In the genomic region with DNA sequence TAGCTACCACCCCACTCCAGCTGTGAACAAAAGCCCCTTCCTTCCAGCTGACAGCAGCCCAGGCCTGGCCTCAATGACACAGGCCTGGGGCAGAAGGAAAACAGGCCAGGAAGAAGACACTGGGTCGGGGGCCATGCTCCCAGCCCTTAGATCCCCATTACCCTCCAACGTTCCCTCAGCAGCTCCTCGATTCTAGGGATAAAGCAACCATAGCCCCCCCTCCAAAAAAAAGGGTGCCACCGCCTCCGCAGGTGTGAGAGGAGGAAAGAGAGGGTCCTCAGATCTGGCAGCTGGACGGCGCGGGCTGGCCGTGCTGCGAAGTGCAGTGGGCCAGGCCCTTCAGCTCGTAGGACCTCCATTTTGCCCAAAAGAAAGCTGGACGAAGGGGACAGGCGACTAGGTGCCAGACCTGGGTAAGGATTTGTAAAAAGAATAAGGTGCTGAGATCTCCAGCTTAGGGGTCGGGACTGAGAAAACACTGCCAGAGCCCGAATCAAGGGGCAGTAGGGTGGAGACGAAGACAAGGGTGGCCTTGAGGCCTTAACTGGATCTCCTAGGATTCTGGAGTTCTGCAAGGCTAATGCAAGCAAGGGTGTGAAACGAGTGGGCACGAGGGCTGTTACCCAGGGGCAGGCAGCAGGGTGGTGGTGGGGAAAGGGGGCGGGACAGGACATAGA, we compare ENCODE assay signal across 9 mouse cellular contexts. TPM values are rescaled to one million over a fixed set of nuclear protein-coding genes. Genes with fewer than 3 reads are reported as not detected.
DNase-seq lines count a peak whose midpoint lies in the region; ATAC-seq lines count a peak whose summit lies in the region.
"Had no signal": no experiment of that assay in that cellular context is flagged by ENCODE, and none has a peak within 500 bp of the region (broad histone marks: within the 10 kb centered on the region; RNA-seq: fewer than 3 reads in every experiment).

No protein-coding gene starts in this region.

- peak overlapping the region; percentile 65 for H3K4me3 ChIP-seq in heart, embryonic 12.5 days
- H3K4me3 ChIP-seq in liver, embryonic 13.5 days (replicated peaks), result peak overlapping the region; percentile 93

- no peak for DNase-seq in heart, postnatal 14 days
- DNase-seq in CD4-positive helper T cell, adult 2 months (ENCODE audit: low read depth, low spot score), result peak; percentile 45
- DNase-seq in cerebellum, postnatal 25 days, result peak; percentile 49 to 57
- peak; percentile 46 to 58 for DNase-seq in heart, postnatal 36 days
- DNase-seq in liver, embryonic 13.5 days, result no peak
- peak; percentile 33 for DNase-seq in splenic B cell, adult 2 months (ENCODE audit: low read depth, low spot score)
- DNase-seq in frontal cortex, postnatal 10 days (ENCODE audit: low spot score in 2 of 2), result no peak

- H3K4me1 ChIP-seq in heart, embryonic 12.5 days (replicated peaks), result peaks cover 28% of the 10 kb centered on the region
- peaks cover 54% of the 10 kb centered on the region for H3K4me1 ChIP-seq in liver, embryonic 13.5 days (replicated peaks)

- H3K4me2 ChIP-seq in heart, embryonic 12.5 days, result peak overlapping the region; percentile 83
- peak overlapping the region; percentile 99 for H3K4me2 ChIP-seq in liver, embryonic 13.5 days

- H3K9ac ChIP-seq in heart, embryonic 12.5 days, result peak overlapping the region; percentile 89
- peak overlapping the region; percentile 95 for H3K9ac ChIP-seq in liver, embryonic 13.5 days

- H3K27ac ChIP-seq in heart, embryonic 12.5 days (ENCODE audit: poor library complexity, severe bottlenecking), result peak overlapping the region; percentile 82
- peak overlapping the region; percentile 92 for H3K27ac ChIP-seq in liver, embryonic 13.5 days

- peaks cover 30% of the 10 kb centered on the region for H3K36me3 ChIP-seq in heart, embryonic 12.5 days
- peaks cover 34% of the 10 kb centered on the region for H3K36me3 ChIP-seq in liver, embryonic 13.5 days
- peaks cover 9% of the 10 kb centered on the region for H3K36me3 ChIP-seq in splenic B cell, adult 2 months (ENCODE audit: control insufficient read depth, insufficient read depth, low read length, poor library complexity, severe bottlenecking)

- no peaks in the 10 kb centered on the region for H3K9me3 ChIP-seq in heart, embryonic 12.5 days (replicated peaks)
- no peaks in the 10 kb centered on the region for H3K9me3 ChIP-seq in liver, embryonic 13.5 days (replicated peaks)

- WGBS in heart, embryonic 12.5 days, result under 1% methylated on average over 19 of the region's 19 CpGs
- 0% methylated on average over 19 of the region's 19 CpGs for WGBS in liver, embryonic 13.5 days (ENCODE audit: insufficient replicate concordance)

- no peak for ATAC-seq in heart, embryonic 12.5 days (ENCODE audit: insufficient number of reproducible peaks, low FRiP score)
- ATAC-seq in liver, embryonic 13.5 days (ENCODE audit: low read depth), result no peak

- intact Hi-C loops in heart, postnatal 14 days (cut with DNase I), result loop anchor here (2.0 to 5.0 kb wide), 3 partner anchors 69 to 215 kb away; partner anchors contain the start of genes Mospd3 and Tsc22d4
- intact Hi-C loops in heart, postnatal 36 days (cut with DNase I), result loop anchor here (2.0 to 5.0 kb wide), 3 partner anchors 69 to 215 kb away; partner anchors contain the start of genes Ephb4 and Mospd3

- H3K27me3 ChIP-seq in heart, embryonic 12.5 days (replicated peaks), result no peaks in the 10 kb centered on the region
- H3K27me3 ChIP-seq in liver, embryonic 13.5 days, result no peaks in the 10 kb centered on the region
- no peaks in the 10 kb centered on the region for H3K27me3 ChIP-seq in splenic B cell, adult 2 months (ENCODE audit: control insufficient read depth, insufficient read depth, low read length, poor library complexity, severe bottlenecking)

RNA-seq across cellular contexts. Expression of gene Epo, which starts 0.8 kb away (rescaled TPM):
- polyA plus RNA-seq in heart, embryonic 12.5 days (2016; fragmentation: Nextera tagmentation; extraction: Ambion mirVana), result not detected in 2 replicates
- total RNA-seq in heart, postnatal 14 days (2021), result not detected
- not detected for total RNA-seq in heart, postnatal 36 days (2021)
- 0.96 and 1.2 TPM in 2 replicates for polyA plus RNA-seq in liver, embryonic 13.5 days (2015; fragmentation: Nextera tagmentation; extraction: Ambion mirVana)
- total RNA-seq: left cerebral cortex, postnatal 25 days had no signal

RNA-seq across cellular contexts. Expression of gene Gnb2, which starts 1.0 kb away (rescaled TPM):
- 277 and 287 TPM in 2 replicates for polyA plus RNA-seq in heart, embryonic 12.5 days (2016; fragmentation: Nextera tagmentation; extraction: Ambion mirVana)
- total RNA-seq in heart, postnatal 14 days (2021), result 100 to 1,000 TPM; 322 to 323 TPM
- 100 to 1,000 TPM; 245 to 248 TPM for total RNA-seq in heart, postnatal 36 days (2021)
- 139 and 159 TPM in 2 replicates for polyA plus RNA-seq in liver, embryonic 13.5 days (2015; fragmentation: Nextera tagmentation; extraction: Ambion mirVana)

RNA-seq across cellular contexts. Expression of gene Gigyf1, which starts 13.9 kb away (rescaled TPM):
- polyA plus RNA-seq in heart, embryonic 12.5 days (2016; fragmentation: Nextera tagmentation; extraction: Ambion mirVana), result 9.9 and 10.1 TPM in 2 replicates
- 10 to 100 TPM; 28.3 to 33.8 TPM for total RNA-seq in heart, postnatal 14 days (2021)
- 10 to 100 TPM; 29.5 to 35.4 TPM for total RNA-seq in heart, postnatal 36 days (2021)
- 3.3 and 3.7 TPM in 2 replicates for polyA plus RNA-seq in liver, embryonic 13.5 days (2015; fragmentation: Nextera tagmentation; extraction: Ambion mirVana)

RNA-seq across cellular contexts. Expression of gene Actl6b, which starts 21.0 kb away (rescaled TPM):
- 0.40 TPM in 1 of 2 replicates, not detected in the other for polyA plus RNA-seq in heart, embryonic 12.5 days (2016; fragmentation: Nextera tagmentation; extraction: Ambion mirVana)
- total RNA-seq in heart, postnatal 14 days (2021), result not detected
- total RNA-seq in heart, postnatal 36 days (2021), result not detected
- polyA plus RNA-seq in liver, embryonic 13.5 days (2015; fragmentation: Nextera tagmentation; extraction: Ambion mirVana), result 0.14 and 0.16 TPM in 2 replicates

RNA-seq across cellular contexts. Expression of gene Pop7, which starts 30.0 kb away (rescaled TPM):
- polyA plus RNA-seq in heart, embryonic 12.5 days (2016; fragmentation: Nextera tagmentation; extraction: Ambion mirVana), result 44.0 and 44.1 TPM in 2 replicates
- total RNA-seq in heart, postnatal 14 days (2021), result 10 to 100 TPM; 12.5 to 16.9 TPM
- total RNA-seq in heart, postnatal 36 days (2021), result 10 to 100 TPM; 13.1 to 14.1 TPM
- polyA plus RNA-seq in liver, embryonic 13.5 days (2015; fragmentation: Nextera tagmentation; extraction: Ambion mirVana), result 45.7 and 46.1 TPM in 2 replicates

Comparison
In these comparisons a context has a peak if more than half of its experiments do, and no peak if none do; other contexts are left out.
1. DNase-seq: peak in CD4-positive helper T cell, adult 2 months (single experiment), cerebellum, postnatal 25 days (2 of 2), heart, postnatal 36 days (2 of 2) and splenic B cell, adult 2 months (single experiment); none in heart, postnatal 14 days (0 of 2), liver, embryonic 13.5 days (single experiment) and frontal cortex, postnatal 10 days (0 of 2).